Mouse (Mus musculus): ENCODE measurements around the gene Mtfr1l. TPM values are rescaled to one million over a fixed set of nuclear protein-coding genes. Genes with fewer than 3 reads are reported as not detected.

The Mtfr1l gene
- polyA plus RNA-seq, 1 experiment from 2014 or later = 175 TPM

DNA sequence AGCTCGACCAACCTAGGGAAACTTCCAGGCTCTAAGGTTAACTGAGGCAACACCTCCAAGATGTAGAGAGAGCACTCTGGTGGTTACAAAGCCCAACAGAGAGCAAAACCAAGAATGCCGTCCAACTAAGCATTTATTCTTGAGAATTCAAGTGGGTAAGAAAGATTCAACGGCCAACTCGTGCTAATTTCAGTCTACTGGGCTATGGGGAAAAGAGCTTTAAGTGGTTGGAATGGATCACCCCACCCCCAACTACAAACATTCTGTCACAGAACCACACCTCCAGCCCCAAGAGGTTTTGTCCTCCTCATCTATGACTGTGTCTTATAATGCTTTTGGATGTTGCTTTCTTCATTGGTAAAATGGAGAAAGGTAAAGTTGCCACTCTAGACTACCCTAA lies 2.3 kb downstream of the Mtfr1l start:
- Histone ChIP-seq H3K36me3 (ENCODE audit: control insufficient read depth, insufficient read depth, low read length) (peaks cover 33% of the 10 kb centered on the region), H3K9me3 (replicated peaks; ENCODE audit: control insufficient read depth, low read length, poor library complexity, severe bottlenecking) (no peaks in the 10 kb centered on the region), H3K4me2 (ENCODE audit: low read length) (no peak overlapping the region), H3K9ac (ENCODE audit: low read depth, low read length) (no peak overlapping the region), H3K4me1 (ENCODE audit: control insufficient read depth, insufficient read depth, low read length) (peaks cover 16% of the 10 kb centered on the region), H3K27ac (ENCODE audit: low read length) (no peak overlapping the region), H3K4me3 (ENCODE audit: low read depth, low read length) (no peak overlapping the region), H3K27me3 (ENCODE audit: control insufficient read depth, insufficient read depth, low read depth, low read length) (no peaks in the 10 kb centered on the region)
- whole genome bisulfite sequencing = 88% methylated on average over 4 of the region's 4 CpGs
- ATAC-seq = no peak

DNA sequence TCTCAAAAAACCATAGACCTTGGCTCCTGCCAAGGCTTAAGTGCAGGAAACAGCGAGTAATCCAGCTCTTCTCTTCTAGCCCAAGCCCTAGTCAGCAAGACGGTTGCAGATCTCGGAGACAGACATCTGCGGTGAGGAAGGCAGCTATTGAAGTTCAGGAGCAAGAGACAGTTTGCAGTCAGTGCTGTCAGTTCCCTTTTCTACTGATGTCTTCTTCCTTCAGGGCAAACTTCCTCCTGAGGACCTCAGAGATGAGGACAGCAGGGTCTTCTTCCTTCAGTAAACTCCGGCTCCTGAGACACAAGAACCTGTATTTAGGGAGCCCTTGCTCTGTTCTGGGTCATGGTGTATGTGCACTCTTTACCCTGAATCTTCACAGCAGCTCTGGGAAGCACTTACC lies 9.0 kb downstream of the Mtfr1l start:
- H3K27me3 ChIP-seq (ENCODE audit: control insufficient read depth, insufficient read depth, low read depth, low read length) = no peaks in the 10 kb centered on the region
- no peak for ATAC-seq
- H3K27ac ChIP-seq (ENCODE audit: low read length) = no peak overlapping the region
- no peak overlapping the region for H3K4me3 ChIP-seq (ENCODE audit: low read depth, low read length)
- no peaks in the 10 kb centered on the region for H3K4me1 ChIP-seq (ENCODE audit: control insufficient read depth, insufficient read depth, low read length)
- no peaks in the 10 kb centered on the region for H3K9me3 ChIP-seq (replicated peaks; ENCODE audit: control insufficient read depth, low read length, poor library complexity, severe bottlenecking)
- WGBS = 59% methylated on average over 5 of the region's 5 CpGs
- H3K36me3 ChIP-seq (ENCODE audit: control insufficient read depth, insufficient read depth, low read length) = peaks cover 52% of the 10 kb centered on the region
- no peak overlapping the region for H3K9ac ChIP-seq (ENCODE audit: low read depth, low read length)
- H3K4me2 ChIP-seq (ENCODE audit: low read length) = no peak overlapping the region

DNA sequence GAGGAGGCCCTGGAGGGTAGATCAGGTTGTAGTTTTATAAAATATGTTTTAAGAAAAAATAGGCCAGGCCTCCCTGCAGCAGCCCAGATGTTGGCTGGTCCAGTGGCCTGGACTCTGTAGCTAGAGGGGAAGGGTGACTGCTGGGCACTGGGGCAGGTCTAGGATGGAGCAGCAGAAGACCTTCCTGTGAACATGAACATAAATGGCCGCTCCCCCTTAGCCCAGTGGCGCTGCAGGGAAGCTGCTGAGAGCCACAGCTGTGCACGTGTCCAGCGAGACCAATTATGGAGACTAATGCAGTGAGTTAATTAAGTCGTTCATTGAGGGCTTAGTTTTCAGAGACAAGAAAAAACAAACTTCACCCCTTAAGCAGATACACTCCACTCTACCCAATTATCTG lies 9.4 kb downstream of the Mtfr1l start:
- 58% methylated on average over 5 of the region's 5 CpGs for WGBS
- no peak overlapping the region for H3K9ac ChIP-seq (ENCODE audit: low read depth, low read length)
- no peak overlapping the region for H3K4me3 ChIP-seq (ENCODE audit: low read depth, low read length)
- no peak for ATAC-seq
- H3K36me3 ChIP-seq (ENCODE audit: control insufficient read depth, insufficient read depth, low read length) = peaks cover 48% of the 10 kb centered on the region
- no peak overlapping the region for H3K4me2 ChIP-seq (ENCODE audit: low read length)
- H3K4me1 ChIP-seq (ENCODE audit: control insufficient read depth, insufficient read depth, low read length) = no peaks in the 10 kb centered on the region
- H3K9me3 ChIP-seq (replicated peaks; ENCODE audit: control insufficient read depth, low read length, poor library complexity, severe bottlenecking) = no peaks in the 10 kb centered on the region
- H3K27ac ChIP-seq (ENCODE audit: low read length) = no peak overlapping the region
- H3K27me3 ChIP-seq (ENCODE audit: control insufficient read depth, insufficient read depth, low read depth, low read length) = no peaks in the 10 kb centered on the region

DNA sequence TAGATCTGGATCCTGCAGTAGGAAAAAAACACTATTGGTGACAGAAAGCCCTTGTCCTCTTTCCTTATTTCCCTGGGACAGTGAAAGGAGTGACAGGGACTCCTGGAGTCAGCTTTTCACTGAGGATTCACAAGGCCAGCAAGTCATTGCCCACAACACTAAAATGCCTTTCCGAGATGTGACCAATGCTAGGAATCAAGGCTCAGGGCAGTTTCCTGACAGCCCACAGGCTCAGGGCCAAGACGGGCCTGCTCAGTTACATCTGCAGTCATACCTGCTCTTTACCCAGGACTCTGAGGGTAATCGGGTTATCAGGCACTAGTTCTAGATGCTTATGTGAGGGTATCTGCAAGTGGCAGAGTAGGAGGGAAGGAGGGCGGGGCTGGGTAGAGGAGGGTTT lies 11.7 kb downstream of the Mtfr1l start:
- Histone ChIP-seq H3K36me3 (ENCODE audit: control insufficient read depth, insufficient read depth, low read length) (peaks cover 26% of the 10 kb centered on the region), H3K4me2 (ENCODE audit: low read length) (no peak overlapping the region), H3K4me1 (ENCODE audit: control insufficient read depth, insufficient read depth, low read length) (no peaks in the 10 kb centered on the region), H3K4me3 (ENCODE audit: low read depth, low read length) (no peak overlapping the region), H3K9me3 (replicated peaks; ENCODE audit: control insufficient read depth, low read length, poor library complexity, severe bottlenecking) (no peaks in the 10 kb centered on the region), H3K9ac (ENCODE audit: low read depth, low read length) (no peak overlapping the region), H3K27me3 (ENCODE audit: control insufficient read depth, insufficient read depth, low read depth, low read length) (no peaks in the 10 kb centered on the region), H3K27ac (ENCODE audit: low read length) (no peak overlapping the region)
- 89% methylated on average over 4 of the region's 4 CpGs for WGBS
- ATAC-seq = no peak

DNA sequence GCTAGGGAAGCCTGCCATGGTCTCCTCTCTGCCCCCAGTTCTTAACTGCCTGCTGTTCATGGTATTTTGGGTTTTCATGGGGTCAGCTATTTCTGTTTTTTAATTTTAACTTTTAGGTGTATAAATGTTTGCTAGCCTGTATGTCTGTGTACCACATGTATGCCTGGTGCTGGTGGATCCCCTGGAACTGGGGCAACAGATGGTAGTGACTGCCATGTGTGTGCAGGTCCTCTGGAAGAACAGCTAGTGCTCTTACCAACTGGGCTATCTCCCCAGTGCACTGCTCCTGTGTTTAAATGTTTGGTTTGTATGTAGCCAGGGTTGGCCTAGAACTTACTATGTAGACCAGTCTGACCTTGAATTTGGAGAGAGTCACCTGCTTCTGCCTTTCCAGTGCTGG lies 15.9 kb downstream of the Mtfr1l start:
- no peak overlapping the region for H3K27ac ChIP-seq (ENCODE audit: low read length)
- no peak overlapping the region for H3K4me3 ChIP-seq (ENCODE audit: low read depth, low read length)
- no peak overlapping the region for H3K9ac ChIP-seq (ENCODE audit: low read depth, low read length)
- no peaks in the 10 kb centered on the region for H3K4me1 ChIP-seq (ENCODE audit: control insufficient read depth, insufficient read depth, low read length)
- no peak overlapping the region for H3K4me2 ChIP-seq (ENCODE audit: low read length)
- H3K27me3 ChIP-seq (ENCODE audit: control insufficient read depth, insufficient read depth, low read depth, low read length) = no peaks in the 10 kb centered on the region
- ATAC-seq = no peak
- H3K9me3 ChIP-seq (replicated peaks; ENCODE audit: control insufficient read depth, low read length, poor library complexity, severe bottlenecking) = no peaks in the 10 kb centered on the region
- H3K36me3 ChIP-seq (ENCODE audit: control insufficient read depth, insufficient read depth, low read length) = 0 out of 2 replicates have a peak, but pooled peaks cover under 1% of the 10 kb centered on the region

DNA sequence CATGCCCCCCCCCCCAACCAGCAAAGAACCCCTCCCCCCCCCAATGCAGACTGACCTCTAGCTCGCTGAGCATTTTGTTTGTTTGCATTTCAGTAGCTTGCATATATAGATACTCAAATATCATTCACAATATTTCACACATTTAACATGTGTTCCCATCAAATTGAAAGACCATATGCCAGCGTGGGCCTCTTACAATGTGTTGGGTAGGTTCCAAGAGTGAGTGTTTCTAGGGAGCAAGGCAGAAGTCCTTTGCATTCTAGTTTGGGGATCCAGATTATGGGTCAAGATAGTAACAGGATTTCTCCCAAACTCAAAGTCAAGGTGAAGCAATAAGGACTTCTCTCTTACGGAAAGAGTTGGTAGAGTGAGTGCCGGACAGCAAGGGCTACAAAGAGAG lies 16.6 kb downstream of the Mtfr1l start:
- WGBS = 93% methylated on average over 4 of the region's 4 CpGs
- no peak overlapping the region for H3K4me2 ChIP-seq (ENCODE audit: low read length)

DNA sequence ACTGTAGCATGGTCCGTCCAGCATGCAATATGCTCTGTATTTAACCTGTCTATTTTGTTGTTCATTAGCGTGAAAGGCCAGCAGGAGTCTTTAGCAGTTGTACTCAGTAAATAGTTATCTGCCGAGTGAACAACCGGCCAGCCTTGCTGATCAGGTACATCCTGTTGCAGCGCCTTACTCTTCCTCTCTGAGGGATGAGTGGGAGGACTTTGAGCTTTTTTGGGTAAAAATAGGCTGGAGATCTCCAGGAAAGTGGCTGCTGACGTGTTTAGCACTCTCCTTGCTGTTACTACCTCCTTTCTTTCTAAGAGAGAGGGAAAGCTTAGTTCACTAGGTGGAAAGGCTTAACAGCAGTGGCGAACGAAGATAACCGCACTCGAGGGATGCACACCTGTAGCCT lies 17.5 kb downstream of the Mtfr1l start:
- Histone ChIP-seq H3K4me1 (ENCODE audit: control insufficient read depth, insufficient read depth, low read length) (no peaks in the 10 kb centered on the region), H3K27me3 (ENCODE audit: control insufficient read depth, insufficient read depth, low read depth, low read length) (no peaks in the 10 kb centered on the region), H3K36me3 (ENCODE audit: control insufficient read depth, insufficient read depth, low read length) (no peaks in the 10 kb centered on the region), H3K4me3 (ENCODE audit: low read depth, low read length) (no peak overlapping the region), H3K4me2 (ENCODE audit: low read length) (no peak overlapping the region), H3K27ac (ENCODE audit: low read length) (no peak overlapping the region), H3K9ac (ENCODE audit: low read depth, low read length) (no peak overlapping the region), H3K9me3 (replicated peaks; ENCODE audit: control insufficient read depth, low read length, poor library complexity, severe bottlenecking) (no peaks in the 10 kb centered on the region)
- ATAC-seq = no peak
- WGBS = 91% methylated on average over 10 of the region's 10 CpGs

More for the DNA sequence above, 16.6 kb downstream of the Mtfr1l start:
- Histone ChIP-seq H3K27ac (ENCODE audit: low read length) (no peak overlapping the region), H3K27me3 (ENCODE audit: control insufficient read depth, insufficient read depth, low read depth, low read length) (no peaks in the 10 kb centered on the region), H3K4me1 (ENCODE audit: control insufficient read depth, insufficient read depth, low read length) (no peaks in the 10 kb centered on the region), H3K9ac (ENCODE audit: low read depth, low read length) (no peak overlapping the region), H3K36me3 (ENCODE audit: control insufficient read depth, insufficient read depth, low read length) (no peaks in the 10 kb centered on the region), H3K9me3 (replicated peaks; ENCODE audit: control insufficient read depth, low read length, poor library complexity, severe bottlenecking) (no peaks in the 10 kb centered on the region), H3K4me3 (ENCODE audit: low read depth, low read length) (no peak overlapping the region)
- ATAC-seq = no peak

DNA sequence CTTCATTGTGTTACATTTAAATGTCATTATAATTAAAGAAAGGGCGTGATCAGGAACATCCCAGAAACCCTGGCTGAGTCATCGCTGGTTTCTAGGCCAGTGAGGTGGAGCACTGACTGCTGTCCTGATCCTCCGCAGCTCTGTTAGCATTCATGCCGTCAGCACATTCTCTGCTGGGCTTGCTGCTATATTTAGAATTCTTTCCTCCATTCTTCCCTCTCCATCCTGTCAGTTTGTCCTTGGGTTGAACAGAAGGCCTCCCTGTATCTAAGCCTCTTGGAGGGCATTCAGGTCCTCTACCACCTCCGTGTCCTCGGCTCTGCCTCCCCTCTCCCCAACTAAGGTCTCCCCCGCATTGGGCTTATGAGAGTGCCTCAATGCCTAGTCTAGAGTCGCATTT lies 18.2 kb downstream of the Mtfr1l start:
- Histone ChIP-seq H3K27ac (ENCODE audit: low read length) (peak overlapping the region; percentile 33; the same call in 1 of the 2 replicates), H3K36me3 (ENCODE audit: control insufficient read depth, insufficient read depth, low read length) (no peaks in the 10 kb centered on the region), H3K4me2 (ENCODE audit: low read length) (no peak overlapping the region), H3K4me3 (ENCODE audit: low read depth, low read length) (no peak overlapping the region), H3K9me3 (replicated peaks; ENCODE audit: control insufficient read depth, low read length, poor library complexity, severe bottlenecking) (no peaks in the 10 kb centered on the region), H3K9ac (ENCODE audit: low read depth, low read length) (no peak overlapping the region), H3K27me3 (ENCODE audit: control insufficient read depth, insufficient read depth, low read depth, low read length) (no peaks in the 10 kb centered on the region), H3K4me1 (ENCODE audit: control insufficient read depth, insufficient read depth, low read length) (no peaks in the 10 kb centered on the region)
- 82% methylated on average over 8 of the region's 8 CpGs for WGBS
- ATAC-seq = no peak

DNA sequence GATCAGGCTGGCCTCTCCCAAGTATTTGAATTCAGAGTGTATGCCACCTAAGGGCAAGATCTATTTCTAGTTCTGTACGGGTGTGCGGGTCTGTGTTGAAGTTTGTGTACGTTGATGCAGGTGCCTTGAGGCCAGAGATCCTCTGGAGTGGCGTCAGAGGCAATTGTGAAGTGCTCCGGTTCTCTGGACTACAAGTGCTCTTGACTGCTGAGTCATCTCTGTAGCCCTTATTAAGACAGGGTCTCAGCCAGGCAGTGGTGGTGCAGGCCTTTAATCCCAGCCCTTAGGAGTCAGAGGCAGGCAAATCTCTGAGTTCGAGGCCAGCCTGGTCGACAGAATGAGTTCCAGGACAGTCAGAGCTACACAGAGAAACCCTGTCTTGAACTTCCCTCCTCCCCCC lies 19.6 kb downstream of the Mtfr1l start:
- Histone ChIP-seq H3K4me2 (ENCODE audit: low read length) (no peak overlapping the region), H3K27ac (ENCODE audit: low read length) (no peak overlapping the region), H3K9me3 (replicated peaks; ENCODE audit: control insufficient read depth, low read length, poor library complexity, severe bottlenecking) (no peaks in the 10 kb centered on the region), H3K9ac (ENCODE audit: low read depth, low read length) (no peak overlapping the region), H3K27me3 (ENCODE audit: control insufficient read depth, insufficient read depth, low read depth, low read length) (no peaks in the 10 kb centered on the region), H3K4me1 (ENCODE audit: control insufficient read depth, insufficient read depth, low read length) (peaks cover 4% of the 10 kb centered on the region; the same call in 1 of the 2 replicates), H3K36me3 (ENCODE audit: control insufficient read depth, insufficient read depth, low read length) (no peaks in the 10 kb centered on the region), H3K4me3 (ENCODE audit: low read depth, low read length) (no peak overlapping the region)
- ATAC-seq = no peak
- WGBS = 75% methylated on average over 7 of the region's 7 CpGs
